Mouse (Mus musculus) gastrocnemius, adult 2 months (tissue): ENCODE data around the gene Gm3285. TPM values are rescaled to one million over a fixed set of nuclear protein-coding genes. Genes with fewer than 3 reads are reported as not detected.

Experiments
- DNase-seq: peaks from one replicate; pipeline ENCODE4 v3.0.0; 2022
- H3K27ac ChIP-seq: fragments of 200-600 bp; 2 replicates; pipeline ENCODE4 v1.8.1; 2022; ENCODE audit warnings: mild to moderate bottlenecking
- H3K4me3 ChIP-seq: fragments of 200-600 bp; 2 replicates; pipeline ENCODE4 v1.8.1; 2022; ENCODE audit warnings: mild to moderate bottlenecking, moderate library complexity
- CTCF ChIP-seq: fragments of 200-600 bp; IDR thresholded peaks from 2 replicates; pipeline ENCODE4 v1.8.1; 2022; ENCODE audit warnings: antibody characterized with exemption, mild to moderate bottlenecking, moderate library complexity
- intact Hi-C: fragments of 180-260 bp; cut with DNase I; formaldehyde crosslinking; loops from one replicate; pipeline ENCODE4 v1.15.1; 2025
- long read RNA-seq, 2 experiments: library from polyadenylated mRNA; stranded (forward); transcript quantifications; one replicate each; pipeline ENCODE4 v2.0.0; 2021
- total RNA-seq, 2 experiments: library from RNA; stranded (reverse); gene quantifications; 2 replicates each; pipeline ENCODE4 v1.2.3; 2021

Gm3285 gene
- not detected for total RNA-seq
- long read RNA-seq, experiment 1, result 0 reads
- long read RNA-seq, experiment 2, result 0 reads

DNA sequence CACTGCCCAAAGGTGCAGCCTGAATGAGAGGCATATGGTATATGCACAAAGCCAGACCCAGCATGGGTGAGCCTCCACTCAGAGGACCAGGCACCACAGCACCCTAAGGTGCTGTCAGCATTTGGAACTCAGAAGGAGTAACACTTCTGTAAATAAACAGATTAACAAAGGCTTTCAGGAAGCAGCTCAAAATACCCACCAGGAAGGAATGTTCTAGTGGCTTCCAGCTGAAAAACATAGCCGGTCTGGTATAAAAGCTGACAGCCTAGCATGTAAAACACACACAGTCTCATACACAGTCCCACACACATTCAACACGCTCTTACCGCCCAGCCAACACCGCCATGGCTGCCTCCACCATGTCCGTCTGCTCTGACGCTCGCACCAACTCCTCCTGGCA is at the start of gene Gm3285:
Gene Gm3285 (plus strand): TSS at position 301 of the 400 bp plus-strand sequence.
- TF ChIP-seq CTCF, result no peak
- intact Hi-C loops, result no loop called here
- H3K27ac ChIP-seq, result no peak within 1 kb of the TSS
- DNase-seq, result no peak
- H3K4me3 ChIP-seq, result no peak within 1 kb of the TSS

DNA sequence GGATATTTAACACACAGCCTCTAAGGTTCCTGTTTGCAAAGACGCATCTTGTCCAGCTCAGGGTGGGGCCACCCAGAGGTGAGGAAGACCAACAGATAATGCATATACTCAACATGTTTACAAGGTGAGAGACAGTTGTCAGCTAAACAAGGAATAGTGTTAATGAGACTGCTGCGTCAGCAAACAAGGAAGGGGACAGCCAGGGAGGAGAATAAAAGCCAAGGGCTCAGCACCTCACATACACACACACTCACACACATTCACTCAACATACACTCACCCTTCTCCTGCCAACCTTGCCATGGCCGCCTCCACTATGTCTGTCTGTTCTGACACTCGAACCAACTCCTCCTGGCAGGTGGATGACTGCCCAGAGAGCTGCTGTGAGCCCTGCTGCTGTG is 47.4 kb upstream of the Gm3285 start, which contains the start of gene Gm2696:
Gene Gm2696 (plus strand): TSS at position 301 of the 400 bp plus-strand sequence.
- H3K27ac ChIP-seq, result no peak within 1 kb of the TSS
- no peak for DNase-seq
- no peak for TF ChIP-seq CTCF
- no peak within 1 kb of the TSS for H3K4me3 ChIP-seq
- intact Hi-C loops, result no loop called here

DNA sequence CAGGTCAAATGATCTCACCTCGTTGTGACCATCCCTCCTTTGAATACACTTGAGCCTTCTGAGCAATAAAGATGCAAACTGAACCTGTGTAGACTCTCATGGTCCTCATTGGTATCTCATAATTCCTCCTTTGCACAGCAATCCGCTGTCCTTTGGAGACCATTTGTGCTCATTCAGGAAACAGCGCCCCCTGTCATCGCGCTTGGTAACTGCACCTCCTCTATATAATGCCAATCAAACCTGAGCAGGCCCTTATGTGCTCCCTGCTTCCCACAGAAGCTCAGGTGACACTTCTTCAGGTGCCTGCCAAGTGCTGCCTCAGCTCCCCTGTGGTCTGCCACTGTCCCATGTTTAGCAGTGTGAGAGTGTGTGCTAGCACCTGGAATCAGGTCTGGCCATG is 46.3 kb upstream of the Gm3285 start:
- TF ChIP-seq CTCF, result peak; percentile 55
- H3K27ac ChIP-seq, result no peak overlapping the region
- no peak for DNase-seq
- intact Hi-C loops, result no loop called here
- no peak overlapping the region for H3K4me3 ChIP-seq

DNA sequence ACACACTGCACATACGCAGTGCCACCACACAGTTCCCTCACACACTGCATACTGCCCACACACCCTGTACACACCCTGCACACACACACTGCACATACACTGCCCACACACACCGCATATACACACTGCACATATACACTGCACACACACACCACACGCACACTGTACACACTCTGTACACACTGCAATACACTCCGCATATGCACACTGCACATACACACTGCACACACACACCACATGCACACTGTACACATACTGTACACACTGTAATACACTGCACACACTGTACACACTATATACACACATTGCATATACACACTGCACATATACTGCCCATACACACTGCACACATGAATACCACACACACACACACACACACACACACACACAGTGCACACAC is 43.3 kb upstream of the Gm3285 start:
- intact Hi-C loops, result no loop called here
- no peak for TF ChIP-seq CTCF
- Histone ChIP-seq H3K4me3 (no peak overlapping the region), H3K27ac (no peak overlapping the region)
- no peak for DNase-seq

DNA sequence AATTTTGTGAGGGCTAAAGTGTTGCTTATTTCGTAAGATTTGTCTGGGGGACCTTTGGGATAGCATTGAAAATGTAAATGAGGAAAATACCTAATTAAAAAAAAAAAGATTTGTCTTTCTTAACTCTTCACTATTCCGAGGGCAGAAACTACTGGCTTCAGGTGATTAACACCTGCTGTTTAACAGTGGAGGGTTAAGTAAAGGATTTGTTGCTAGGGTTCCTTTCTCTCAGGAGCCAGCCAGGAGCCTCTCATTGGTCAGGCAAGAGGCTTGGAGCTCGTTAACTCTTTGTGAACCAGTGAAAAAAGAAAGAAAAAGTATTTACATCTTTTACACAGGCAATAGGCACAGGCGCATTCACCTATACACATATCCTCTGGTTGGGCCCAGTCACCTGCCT is 42.6 kb upstream of the Gm3285 start:
- no peak overlapping the region for H3K27ac ChIP-seq
- no peak for DNase-seq
- no peak for TF ChIP-seq CTCF
- intact Hi-C loops, result no loop called here
- no peak overlapping the region for H3K4me3 ChIP-seq

GRCm38 (mm10) chr10:77826951-77827350 is 34.8 kb upstream of the Gm3285 start, which contains the start of gene Krtap10-4:
Gene Krtap10-4 (minus strand): TSS chr10:77827095.
- Histone ChIP-seq H3K4me3 (no peak within 1 kb of the TSS), H3K27ac (no peak within 1 kb of the TSS)
- intact Hi-C loops, result no loop called here
- DNase-seq, result no peak
- no peak for TF ChIP-seq CTCF

GRCm38 (mm10) chr10:77835647-77836046 is 26.1 kb upstream of the Gm3285 start, which contains the start of gene Krtap10-10:
Gene Krtap10-10 (plus strand): TSS chr10:77835947.
- no peak for TF ChIP-seq CTCF
- no peak within 1 kb of the TSS for H3K27ac ChIP-seq
- H3K4me3 ChIP-seq, result no peak within 1 kb of the TSS
- intact Hi-C loops, result no loop called here
- DNase-seq, result no peak

DNA sequence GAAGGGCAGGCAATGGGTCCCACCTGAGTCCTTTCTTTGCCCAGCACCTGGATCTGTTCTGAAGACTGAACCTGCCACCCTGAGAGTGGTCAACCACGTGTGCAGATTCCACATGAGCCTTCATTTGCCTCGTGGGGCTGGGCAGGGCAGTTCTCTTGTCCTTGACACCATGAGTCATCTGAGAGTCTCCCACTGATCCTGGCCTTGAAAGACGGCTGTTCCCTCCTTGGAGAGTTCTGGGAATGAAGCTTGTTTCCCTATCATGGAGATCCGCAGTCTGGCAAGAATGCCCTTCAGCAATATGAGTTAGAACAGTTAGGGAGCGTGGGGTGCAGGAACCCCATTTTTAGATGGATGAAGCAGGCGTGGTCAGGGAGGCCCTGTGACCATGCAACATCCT is 22.8 kb upstream of the Gm3285 start:
- Histone ChIP-seq H3K4me3 (no peak overlapping the region), H3K27ac (no peak overlapping the region)
- no peak for DNase-seq
- intact Hi-C loops, result no loop called here
- TF ChIP-seq CTCF, result no peak

GRCm38 (mm10) chr10:77846503-77846902 is 15.3 kb upstream of the Gm3285 start, which contains the start of gene Gm36176:
Gene Gm36176 (plus strand): TSS chr10:77846803.
- intact Hi-C loops, result no loop called here
- DNase-seq, result no peak
- Histone ChIP-seq H3K27ac (no peak within 1 kb of the TSS), H3K4me3 (no peak within 1 kb of the TSS)
- TF ChIP-seq CTCF, result no peak

GRCm38 (mm10) chr10:77846961-77847360 is 14.8 kb upstream of the Gm3285 start:
- no peak for TF ChIP-seq CTCF
- Histone ChIP-seq H3K4me3 (no peak overlapping the region), H3K27ac (no peak overlapping the region)
- intact Hi-C loops, result no loop called here
- no peak for DNase-seq

DNA sequence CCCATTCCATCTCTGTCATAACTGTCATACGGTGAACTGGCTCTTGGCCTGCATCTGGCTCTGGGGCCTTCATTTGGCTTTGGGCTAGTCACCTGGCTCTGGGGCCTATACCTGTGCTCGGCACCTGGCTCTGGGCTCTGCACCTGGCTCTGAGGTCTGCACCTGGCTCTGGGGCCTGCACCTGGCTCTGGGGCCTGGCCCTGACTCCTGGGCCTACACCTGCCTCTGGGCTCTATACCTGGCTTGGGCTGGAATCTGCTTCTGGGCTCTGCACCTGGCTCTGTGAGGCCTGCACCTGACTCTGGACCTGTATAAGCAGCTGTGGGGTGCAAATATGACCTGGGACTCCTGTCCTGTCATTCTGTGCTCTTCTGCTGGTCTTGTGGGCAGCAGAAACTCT is 14.2 kb upstream of the Gm3285 start:
- DNase-seq, result no peak
- no peak for TF ChIP-seq CTCF
- no peak overlapping the region for H3K4me3 ChIP-seq

DNA sequence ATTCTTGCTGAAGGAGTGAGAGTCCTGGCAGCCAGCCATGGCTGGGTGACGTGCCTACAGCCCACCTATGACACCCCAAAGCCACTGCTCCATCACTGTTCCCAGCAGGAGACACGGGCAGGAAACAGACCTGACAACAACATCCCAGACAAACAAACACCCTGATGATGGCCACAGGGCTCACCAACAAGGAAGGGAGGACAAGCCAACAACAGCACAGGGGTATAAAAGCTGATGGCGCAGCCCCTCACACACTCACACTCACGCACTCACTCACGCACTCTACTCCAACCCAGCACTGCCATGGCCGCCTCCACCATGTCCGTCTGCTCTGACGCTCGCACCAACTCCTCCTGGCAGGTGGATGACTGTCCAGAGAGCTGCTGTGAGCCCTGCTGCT is 9.2 kb upstream of the Gm3285 start, which contains the start of gene Gm10318:
Gene Gm10318 (plus strand): TSS at position 301 of the 400 bp plus-strand sequence.
- Histone ChIP-seq H3K27ac (no peak within 1 kb of the TSS), H3K4me3 (no peak within 1 kb of the TSS)
- intact Hi-C loops, result no loop called here
- DNase-seq, result no peak
- TF ChIP-seq CTCF, result no peak

More for the DNA sequence above, 14.2 kb upstream of the Gm3285 start:
- intact Hi-C loops, result no loop called here
- no peak overlapping the region for H3K27ac ChIP-seq

DNA sequence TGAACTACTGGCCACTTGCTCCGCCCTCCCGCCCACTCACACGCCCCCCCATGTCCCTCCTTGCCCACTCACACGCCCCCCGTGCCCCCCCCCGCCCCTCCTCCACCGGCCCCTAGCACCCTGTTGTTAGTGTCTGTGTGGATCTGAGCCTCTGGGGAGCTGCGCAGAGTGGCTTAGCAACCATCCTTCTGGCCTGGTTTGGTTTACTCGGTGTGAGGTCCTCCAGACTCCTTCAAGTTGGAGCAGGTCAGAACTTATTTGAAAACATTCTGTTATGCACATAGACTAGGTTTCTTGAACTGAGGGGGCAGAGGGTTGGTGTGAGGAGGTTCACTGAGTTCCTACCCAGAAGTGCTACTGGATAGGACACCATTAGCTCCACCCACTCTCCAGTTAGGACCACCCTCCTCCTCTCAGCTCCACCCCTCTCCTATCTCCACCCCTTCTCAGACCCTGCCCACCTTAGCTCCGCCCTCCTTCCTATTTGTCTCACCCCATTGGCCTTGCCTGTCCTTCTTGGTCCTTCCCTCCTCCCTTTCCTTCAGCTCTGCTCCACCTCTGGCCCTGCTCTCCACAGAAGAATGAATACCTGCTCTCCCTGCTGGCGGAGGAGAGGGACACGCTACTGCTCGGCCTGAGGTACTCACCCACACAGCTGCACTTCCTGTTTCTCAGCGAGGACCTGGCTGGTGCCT is 2.4 kb downstream of the Gm3285 start:
- DNase-seq, result no peak
- no peak for TF ChIP-seq CTCF
- Histone ChIP-seq H3K27ac (no peak overlapping the region), H3K4me3 (peak overlapping the region; percentile 33)
- intact Hi-C loops, result no loop called here

DNA sequence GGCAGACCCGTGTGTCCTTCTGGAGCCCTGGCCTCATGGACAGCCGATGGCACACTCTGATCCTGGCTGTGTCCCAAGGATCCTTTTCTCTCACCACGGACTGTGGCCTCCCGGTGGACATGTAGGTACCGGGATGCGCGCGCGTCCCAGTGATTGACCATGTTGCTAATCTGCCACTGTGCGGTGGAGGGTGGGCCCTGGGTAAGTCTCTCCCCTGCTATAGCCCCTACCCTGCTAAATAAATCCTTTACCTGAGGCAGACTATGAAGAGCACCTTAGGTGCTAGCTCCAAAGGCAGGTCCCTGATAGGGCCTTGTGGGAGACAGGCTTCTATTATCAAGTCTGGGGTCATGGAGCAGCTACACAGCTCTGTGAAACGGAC is 3.0 kb downstream of the Gm3285 start:
- intact Hi-C loops, result no loop called here
- H3K4me3 ChIP-seq, result peak overlapping the region; percentile 33

More for the DNA sequence above, 3.0 kb downstream of the Gm3285 start:
- TF ChIP-seq CTCF, result no peak
- no peak overlapping the region for H3K27ac ChIP-seq
- DNase-seq, result no peak
